Mouse (Mus musculus) gastrocnemius, adult 18-20 months (tissue): ENCODE measurements at regions not wholly inside any gene's neighbourhood (a gene's known extent, or its start where the extent isn't known, plus 50 kb on each side); places are given as distances from the start of the nearest gene placed in this dataset.

Experiments used
- DNase-seq: peaks from one replicate; pipeline ENCODE4 v3.0.0; 2021; ENCODE audit warnings: low spot score

DNA sequence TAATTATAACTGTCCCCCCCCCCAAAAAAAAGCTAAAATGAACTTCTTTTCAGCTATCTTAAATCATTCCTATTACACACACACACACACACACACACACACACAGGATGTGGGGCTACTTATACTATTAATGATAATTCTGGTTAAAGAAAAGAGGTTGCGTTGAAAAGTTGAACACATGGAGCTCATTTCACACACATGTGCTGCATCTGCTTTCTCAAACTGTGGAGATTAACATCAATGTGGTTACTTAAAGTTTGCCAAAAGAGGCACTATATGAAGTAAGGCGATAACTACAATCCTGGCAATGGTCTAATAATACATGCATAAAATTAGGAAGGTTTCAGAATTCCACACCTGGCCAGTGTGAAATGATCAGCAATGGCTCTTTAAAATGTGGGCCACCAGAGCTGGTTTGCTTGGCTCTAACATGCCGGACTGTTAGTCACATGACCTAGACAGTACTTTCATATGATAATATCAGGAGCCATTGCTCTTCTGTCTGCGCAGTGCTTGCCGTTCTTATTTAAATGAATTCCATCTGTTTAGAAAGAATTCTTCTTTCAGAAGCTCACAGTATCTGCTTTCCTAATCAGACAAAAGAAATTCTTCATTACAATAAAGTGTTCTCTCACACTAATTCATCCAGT is 598.4 kb upstream of the Fam92a start:
- DNase-seq = no peak

GRCm38 (mm10) chr4:12769092-12769491 is 597.3 kb upstream of the Fam92a start:
- DNase-seq = no peak

- DNase-seq = no peak
Observed at GRCm38 (mm10) chr4:12766763-12767162, 594.9 kb upstream of the Fam92a start.

DNA sequence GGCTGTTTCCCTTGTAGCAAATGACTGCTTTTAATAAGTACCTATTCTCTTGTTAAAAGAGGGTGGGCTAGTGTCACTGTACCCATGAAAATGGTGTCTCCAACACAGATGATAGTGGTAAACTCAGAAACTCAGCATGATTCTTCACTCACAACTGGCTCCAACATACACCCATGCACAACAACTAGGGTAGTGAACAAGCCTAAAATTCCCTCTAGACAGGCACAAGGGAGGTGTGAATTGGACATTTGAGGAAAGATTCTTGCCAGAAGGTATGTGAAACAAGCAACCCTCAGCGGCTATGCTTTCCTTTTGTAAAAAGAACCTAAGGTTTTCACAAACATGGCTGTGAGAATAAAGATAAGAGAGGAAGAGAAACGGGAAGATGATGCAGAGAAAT is 579.0 kb upstream of the Fam92a start:
- no peak for DNase-seq

- no peak for DNase-seq
Observed at GRCm38 (mm10) chr4:12749874-12750273, 578.1 kb upstream of the Fam92a start.

DNA sequence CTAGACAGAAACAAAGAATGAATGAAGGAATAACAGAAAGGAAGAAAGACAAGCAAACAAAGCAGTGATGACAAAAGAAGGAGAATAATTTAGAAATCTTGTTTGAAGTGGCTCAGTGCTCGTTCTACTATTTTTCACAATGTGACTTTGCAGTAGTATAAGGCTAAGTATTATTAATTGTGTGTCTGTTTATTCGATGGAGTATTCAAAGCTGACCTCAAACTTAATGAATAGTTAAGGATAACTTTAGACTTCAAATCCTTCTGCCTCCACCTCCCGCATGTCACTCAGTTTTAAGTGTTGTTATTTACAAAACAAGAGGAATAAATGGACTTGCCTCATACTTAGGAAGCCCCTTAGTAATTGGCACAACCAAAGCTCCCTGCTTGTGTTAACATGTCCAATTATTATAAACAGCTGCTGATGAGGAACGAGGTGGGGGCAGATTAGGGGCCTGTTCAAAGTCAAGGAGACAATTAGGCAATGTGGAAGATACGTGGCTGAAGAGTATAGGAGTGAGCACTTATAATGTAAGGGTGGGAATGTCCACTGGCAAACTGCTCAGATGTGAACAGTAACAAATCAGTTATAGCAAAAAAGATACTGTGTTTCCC is 572.0 kb upstream of the Fam92a start:
- DNase-seq = no peak

- DNase-seq = no peak
Observed at GRCm38 (mm10) chr4:12736411-12736810, 564.6 kb upstream of the Fam92a start.

GRCm38 (mm10) chr4:12700189-12700588 is 528.4 kb upstream of the Fam92a start:
- DNase-seq = no peak

DNA sequence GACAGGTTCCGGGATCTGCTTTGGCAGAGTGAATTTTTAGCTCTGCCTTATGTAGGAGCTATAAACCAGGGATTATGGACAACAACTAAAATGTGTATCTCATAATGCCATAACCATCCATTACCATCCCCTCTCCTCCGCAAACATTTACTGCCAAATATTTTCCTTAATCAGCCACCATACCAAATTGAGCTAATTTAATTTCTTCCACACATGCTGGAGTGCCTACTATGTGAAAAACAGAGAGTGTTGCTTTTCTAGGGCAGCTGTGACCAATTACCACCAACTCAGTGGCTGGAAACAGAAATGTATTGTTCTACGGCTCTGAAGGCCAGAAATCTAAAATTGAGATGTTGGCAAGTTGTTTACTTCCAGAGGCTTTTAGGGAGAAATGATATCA is 506.0 kb upstream of the Fam92a start:
- no peak for DNase-seq

DNA sequence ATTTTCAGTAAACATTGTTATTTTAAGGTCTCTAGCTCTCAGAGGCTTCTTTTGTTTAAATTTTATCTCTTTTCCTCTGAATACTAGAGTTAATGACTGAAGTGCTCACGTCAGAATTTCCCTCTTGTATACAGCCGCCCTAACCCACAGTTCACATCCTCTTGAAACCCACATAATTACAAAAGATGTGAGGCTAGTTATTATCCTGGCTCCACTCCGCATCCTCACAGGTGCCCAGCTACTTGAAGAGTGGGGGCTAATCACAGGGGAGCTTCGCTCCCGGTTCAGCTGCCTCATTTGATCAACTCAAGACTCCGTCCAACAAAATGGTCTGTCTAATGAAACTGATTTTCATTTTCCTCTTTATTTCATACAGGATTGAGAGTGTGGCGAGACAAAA is 499.6 kb upstream of the Fam92a start:
- DNase-seq = no peak

DNA sequence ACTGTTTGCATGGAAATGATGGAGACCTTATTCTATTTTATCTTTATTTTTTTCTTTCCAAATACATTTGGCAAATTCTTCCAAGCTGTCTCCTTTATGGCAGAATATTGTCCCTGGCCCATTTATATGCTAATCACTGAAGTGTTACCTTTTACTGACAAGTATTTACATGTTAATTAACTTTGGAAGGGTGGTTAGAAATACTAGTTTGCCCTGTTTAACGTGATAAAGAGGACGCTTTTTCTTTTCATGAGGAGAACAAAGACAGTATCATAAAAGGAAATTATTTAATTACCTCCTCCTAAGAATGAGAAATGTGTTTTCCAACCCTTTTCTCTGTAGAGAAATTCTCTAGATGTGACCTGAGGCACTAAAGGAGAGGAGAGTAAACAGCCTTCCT is 491.4 kb upstream of the Fam92a start:
- DNase-seq = no peak

DNA sequence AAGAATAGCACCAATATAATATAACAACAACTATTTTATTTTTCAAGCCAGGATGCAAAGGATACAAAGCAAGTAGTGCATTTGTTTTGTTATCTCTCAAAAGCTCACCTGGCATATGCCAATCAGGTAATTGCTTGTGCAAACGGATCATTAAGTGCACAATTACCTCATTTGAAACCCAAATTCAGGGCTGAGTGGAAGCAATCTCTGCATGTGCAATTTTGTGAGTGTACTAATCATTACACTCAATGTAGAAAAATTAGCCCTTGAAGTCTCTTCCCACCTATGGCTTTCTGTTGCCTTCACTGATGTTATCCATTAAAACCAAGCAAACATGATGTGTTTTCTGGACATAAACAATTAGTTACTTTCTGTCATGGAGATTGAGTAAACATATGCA is 490.9 kb upstream of the Fam92a start:
- no peak for DNase-seq

- no peak for DNase-seq
Observed at GRCm38 (mm10) chr4:12659084-12659483, 487.3 kb upstream of the Fam92a start.

DNA sequence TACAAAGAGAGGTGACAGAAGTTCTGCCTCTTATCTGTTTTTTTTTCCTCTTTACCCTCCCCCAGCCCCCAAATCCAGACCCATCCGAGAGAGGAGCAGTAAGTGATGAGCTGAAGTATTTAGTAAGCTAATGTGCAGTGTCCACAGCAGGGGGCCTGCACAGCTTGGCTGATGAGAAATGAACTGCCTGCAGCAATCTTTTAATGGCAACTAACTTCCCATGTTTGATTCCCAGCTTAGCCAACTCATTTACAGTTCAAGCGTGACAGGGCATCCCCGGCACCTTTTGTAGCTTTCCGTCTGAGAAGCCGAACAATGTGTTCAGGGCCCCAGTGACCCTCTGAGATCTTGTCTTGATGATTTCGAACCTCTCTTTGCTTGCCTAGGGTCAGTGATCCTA is 486.8 kb upstream of the Fam92a start:
- no peak for DNase-seq

DNA sequence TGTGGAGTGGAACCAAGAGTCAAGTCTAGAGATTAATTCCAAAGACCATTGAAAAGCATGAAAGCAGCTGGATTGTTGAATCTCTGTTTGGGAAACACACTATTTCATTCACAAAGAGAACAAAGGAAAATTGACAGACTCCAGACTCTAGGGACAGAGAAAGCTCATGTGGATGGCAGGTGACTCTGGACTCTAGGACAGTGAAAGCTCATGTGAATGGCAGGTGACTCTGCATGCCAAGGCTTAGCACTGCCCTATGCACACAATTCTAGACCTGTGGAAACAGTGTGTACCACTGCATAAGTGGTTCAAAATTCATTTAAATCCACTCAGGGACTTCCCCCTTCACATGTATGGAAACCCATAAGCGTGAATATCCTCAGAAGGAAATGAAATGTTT is 486.0 kb upstream of the Fam92a start:
- DNase-seq = no peak

DNA sequence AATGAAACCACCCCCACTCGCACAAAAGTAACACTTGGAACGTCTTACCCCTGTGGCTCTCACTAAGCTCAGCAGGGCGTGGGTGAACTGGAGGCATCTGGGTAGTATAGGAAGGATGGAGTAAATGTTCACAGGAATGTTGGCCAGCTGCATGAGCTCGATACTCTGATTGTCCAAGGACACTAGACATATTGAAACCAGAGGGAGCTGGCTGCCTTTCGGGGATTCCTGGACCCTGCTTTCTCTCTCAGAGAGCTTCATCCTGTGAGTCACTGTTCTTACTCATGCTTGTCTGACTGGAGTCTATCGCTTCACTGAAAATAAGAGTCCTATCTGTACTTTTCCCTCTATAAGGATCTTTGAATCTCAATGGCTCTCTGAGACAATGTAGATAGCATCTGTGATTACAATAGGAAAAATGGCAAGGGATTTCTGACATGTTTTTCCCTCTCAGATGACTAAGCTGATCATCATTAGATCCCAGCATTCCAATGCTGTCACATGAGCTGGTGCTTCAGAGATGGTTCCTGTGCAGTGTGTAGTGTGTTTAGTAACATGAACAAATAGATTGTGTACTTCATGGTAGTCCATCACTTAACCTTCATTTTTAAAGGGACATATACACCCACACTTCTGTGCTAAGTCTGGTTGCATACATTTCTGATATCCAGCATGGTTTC is 485.2 kb upstream of the Fam92a start:
- DNase-seq = peak; percentile 20

DNA sequence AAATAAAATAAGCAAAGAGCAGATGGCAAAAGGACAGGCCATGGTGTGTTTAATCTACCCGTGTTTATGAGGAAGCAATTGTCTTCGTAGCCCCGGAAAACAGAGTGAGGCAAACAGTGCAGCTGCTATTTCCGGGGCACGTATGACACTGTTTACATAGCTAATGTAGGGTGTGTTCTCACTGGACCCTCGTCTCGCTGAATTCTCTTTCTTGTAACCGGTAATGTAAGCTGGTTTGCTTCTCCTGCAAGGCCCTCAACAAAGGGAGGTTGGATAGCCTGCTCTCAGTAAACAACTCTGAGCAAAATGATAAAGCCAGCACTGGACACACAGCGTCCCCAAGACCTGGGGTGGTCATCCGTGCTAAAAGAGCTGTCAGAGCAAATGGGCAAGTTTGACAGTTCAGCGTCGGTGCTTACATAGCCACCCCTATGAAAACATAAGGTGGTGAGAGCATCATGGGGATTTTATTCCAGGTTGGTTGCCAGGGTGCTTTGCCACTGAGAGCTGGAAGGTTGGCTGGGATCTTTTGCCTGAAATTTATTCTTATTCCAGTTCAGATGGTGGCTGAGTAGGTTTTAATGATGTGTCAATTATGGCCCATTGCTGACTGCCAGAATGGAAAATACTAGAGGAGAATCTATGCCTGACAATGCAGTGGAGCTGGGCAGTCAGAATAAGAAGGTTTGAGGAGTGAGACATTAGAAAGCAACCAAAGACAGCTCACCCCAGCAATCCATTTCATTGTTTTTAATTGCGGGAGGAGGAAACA is 483.8 kb upstream of the Fam92a start:
- DNase-seq = no peak

- no peak for DNase-seq
Observed at GRCm38 (mm10) chr4:12654568-12655456, 483.0 kb upstream of the Fam92a start.

- no peak for DNase-seq
Observed at GRCm38 (mm10) chr4:12647732-12648131, 475.9 kb upstream of the Fam92a start.

DNA sequence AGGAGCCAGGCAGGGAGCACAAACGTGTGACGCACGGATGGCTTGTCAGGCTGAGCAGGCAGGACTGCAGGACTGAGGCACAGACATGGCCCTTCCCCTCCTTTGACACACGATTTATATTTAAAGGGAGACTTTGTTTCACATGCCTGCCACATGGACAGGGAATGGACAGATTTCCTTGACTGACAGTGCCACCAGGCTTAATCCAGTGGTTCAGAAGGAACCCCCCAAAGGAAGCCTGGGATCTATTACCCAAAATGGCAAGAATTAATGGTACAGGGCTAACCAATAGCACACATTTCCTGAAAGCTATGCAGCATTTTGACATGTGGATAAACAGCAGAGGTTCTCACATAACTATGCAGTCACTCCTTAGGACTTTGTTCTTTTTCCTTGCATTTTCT is 470.7 kb upstream of the Fam92a start:
- no peak for DNase-seq

DNA sequence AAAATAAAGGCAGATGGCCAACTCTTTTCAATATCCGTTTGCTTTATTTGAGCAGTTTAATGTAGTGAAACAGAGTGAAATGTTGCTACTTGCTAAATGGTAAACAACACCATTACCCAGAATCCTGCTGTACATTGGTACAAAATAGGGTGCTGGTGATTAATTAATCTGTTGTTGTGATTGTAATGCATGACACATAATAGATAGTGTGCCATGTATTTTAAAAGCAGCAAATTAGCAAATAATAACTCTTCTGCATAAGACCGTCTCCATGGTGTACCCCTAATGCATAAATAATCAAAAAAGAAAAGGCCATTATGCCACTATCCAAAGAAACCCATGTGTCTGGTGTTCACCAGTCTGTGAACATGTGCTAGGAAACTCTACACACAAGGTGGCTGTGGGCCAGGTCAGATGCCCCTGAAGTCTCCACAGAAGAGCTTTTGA is 457.6 kb upstream of the Fam92a start:
- DNase-seq = no peak
